Mouse (Mus musculus) kidney, postnatal 36 days (tissue): ENCODE data around the gene Asic2.

Experiments
- DNase-seq, 2 experiments: peaks; one replicate each; pipeline ENCODE4 v3.0.0; 2021 to 2022; ENCODE audit warnings: mixed read lengths in 2 of 2

Gene Asic2

DNA sequence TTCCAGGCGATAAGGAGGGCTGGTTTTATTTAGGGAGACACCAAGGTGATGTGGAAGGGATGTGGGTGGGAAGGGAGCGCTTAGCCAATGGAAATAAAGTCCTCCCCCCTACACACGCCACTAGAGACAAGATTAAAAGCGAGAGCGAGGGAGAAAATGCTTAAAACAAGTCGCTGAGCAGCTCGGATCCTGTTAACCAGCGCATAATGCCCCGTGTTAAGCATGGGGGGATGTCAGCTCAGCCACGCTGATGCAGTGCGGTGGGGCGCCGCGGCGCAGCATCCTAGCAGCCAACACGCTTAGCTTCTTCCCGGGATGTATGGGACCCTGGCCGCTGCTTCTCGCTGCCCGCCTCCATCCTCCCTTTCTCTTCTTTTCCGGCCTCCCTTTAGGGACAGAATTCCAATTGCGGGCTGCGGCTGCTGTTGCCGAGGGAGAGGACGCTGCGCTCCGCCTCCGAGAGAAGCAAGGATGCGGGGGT is at the start of gene Asic2:
Gene Asic2 (minus strand): TSS at position 57 of the 481 bp plus-strand sequence.
- no peak for DNase-seq

DNA sequence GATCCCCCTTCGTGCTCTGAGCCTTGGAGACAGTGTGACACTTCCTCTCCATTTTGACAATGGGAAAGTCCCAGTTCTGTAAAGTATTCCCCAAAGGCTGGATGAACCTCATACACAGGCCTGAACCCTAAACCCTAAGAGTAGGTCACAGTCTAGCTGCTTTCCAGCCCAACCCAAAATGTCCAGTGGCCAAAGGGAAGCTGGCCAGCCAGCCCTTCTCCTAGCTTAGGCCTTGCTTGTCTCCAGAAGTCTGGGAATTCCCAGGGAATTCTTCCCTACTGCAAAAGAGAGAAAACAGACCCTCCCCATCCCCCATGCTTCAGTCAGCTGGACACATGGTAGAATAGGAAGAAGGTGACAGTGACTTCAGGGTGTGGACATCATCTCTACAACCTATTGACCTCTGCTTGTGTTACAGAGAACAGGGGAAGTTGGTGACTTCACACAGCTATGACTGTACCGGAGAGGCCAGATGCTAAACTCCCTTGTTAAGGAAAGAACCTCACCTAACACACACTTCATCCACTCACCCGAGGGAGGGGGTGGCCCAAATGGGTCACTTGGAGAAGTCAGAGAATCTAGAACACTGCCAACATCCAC is 48.0 kb upstream of the Asic2 start:
- DNase-seq, result no peak

DNA sequence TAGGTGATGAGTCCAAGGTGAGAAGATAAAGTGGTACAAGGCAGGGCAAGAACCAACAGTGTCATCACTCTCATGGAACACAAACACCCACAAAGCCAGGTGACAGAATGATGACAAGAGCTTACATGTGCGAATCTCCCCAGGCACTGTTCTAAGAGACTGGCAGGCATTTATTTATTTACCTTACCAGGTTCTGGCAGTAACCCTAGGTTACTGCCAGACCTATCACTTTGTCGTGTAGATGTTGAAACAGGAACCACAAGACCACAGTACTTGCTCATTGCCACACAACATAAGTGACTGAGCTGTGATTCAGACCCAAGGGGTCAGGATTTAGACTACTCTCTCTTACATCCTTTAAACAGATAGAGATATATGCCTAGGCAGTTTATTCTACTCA is 46.8 kb upstream of the Asic2 start:
- no peak for DNase-seq

DNA sequence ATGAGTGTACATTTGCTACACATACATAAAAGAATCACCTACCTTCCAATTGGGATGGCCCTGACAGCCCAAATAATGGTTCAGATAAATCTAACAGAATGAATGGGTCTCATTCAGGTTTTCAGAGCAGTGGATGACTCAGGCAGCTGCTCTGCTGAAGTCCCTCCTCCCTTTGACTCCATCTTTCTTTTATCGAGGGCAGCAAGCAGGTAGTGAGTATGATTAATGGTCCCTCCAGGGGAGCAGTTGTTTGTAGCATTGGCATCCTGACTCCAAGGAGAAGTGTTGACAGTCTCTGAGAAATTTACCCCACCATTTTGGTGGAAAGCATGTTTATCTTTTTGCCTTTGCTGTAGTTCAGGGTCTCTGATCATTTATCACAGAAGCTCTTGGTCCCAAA is 45.5 kb upstream of the Asic2 start:
- no peak for DNase-seq

DNA sequence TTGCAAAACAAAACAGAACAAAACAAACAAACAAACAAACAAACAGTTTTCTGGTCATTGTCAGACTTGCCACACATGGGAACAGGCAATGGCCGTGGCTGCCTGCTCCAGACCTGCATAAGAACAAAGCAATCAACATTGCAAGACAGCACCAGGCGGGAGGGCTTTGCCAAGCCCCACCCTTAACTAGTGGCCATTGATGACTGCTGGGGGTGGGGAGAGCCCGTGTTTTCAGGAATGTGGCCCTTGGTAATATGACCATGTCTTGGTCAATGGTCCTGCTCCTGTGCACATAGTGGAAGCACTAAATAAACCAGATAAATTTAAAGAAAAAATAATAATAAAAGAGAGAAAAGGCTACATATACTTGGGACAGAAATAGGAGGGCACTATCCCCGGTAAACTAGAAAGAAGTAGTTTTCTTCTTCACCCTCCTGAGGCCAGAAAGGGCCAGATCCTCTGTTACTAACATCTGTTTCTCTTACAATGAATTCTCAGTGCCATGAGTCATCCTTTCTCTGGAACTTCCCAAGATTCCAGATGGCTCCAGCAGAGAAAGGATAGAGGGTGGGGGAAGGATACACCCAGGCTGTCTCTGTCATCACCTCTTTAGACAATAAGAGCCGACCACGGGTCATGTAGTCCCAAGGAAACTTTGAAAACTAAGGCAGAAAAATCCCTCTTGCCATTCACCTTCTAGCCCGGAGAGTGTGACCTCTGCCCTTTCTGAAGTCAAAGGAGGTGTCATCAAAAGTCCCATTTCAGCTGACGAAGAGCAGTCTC is 43.3 kb upstream of the Asic2 start:
- no peak for DNase-seq

DNA sequence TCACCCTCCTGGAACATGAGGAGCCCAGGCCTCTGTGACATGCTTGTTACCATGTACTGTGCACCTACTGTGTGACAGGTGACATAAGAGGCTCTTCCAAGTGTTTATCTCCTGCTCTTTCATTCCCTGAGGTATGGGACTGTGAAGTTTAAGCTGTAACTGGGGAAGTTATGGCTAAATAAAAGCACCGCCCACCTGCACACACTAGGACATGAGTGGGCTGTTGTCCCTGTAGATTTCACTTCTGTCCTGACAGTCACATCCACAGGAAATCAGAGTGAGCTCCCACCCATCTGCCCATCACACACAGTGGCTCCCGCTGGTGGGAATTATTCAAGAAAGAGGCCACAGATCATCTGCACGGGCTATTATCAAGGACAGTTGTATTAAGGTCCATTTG is 41.9 kb upstream of the Asic2 start:
- DNase-seq, result no peak

DNA sequence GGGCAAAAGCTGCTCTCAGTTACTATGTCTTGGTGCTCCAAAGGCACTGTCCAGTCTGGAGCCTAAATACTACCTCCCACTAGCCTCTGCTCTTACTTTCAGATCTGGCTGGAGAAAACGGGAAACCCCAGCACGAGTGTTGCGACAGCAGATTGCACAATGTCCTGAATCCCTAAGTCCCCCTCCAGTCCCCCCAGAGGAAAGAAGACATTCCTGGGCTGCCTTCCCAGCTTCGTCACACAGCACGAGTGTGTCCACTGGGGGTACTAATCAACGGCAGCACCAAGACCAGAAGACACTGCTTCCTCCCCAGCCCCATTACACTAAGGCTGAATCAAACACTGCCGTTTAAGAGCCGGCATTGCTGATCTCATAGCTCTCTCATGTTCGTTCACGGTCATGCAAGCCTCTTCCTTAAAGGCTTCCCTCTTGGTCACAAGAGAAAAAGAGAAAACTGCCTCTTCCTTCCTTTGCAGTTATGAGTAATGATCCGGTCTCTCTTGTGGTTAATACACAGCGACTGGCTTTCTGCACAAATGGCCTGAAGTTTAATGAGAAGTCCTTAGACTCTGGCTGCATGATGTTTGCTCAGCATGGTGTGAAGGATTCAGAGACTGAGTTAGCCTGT is 38.7 kb upstream of the Asic2 start:
- peak; percentile 61 to 67 for DNase-seq

DNA sequence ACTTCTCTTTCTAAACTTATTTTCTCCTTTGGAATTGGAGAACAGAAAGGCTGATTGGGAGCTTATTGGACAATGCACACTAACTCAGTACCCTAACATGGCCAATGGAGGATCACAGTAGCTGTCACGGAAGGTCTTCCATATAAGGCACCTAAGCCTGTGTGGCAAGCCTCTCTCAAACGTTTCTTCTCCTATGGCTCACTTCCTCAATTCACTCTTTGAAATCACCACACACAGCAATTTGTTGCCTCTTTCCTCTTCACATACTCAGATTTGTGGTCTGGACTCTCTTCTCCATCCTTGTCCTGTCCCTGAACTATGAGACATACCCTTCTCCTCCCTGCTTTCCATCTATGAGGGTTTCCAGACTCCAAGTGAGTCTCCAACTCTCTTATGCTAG is 36.6 kb upstream of the Asic2 start:
- DNase-seq, result no peak

DNA sequence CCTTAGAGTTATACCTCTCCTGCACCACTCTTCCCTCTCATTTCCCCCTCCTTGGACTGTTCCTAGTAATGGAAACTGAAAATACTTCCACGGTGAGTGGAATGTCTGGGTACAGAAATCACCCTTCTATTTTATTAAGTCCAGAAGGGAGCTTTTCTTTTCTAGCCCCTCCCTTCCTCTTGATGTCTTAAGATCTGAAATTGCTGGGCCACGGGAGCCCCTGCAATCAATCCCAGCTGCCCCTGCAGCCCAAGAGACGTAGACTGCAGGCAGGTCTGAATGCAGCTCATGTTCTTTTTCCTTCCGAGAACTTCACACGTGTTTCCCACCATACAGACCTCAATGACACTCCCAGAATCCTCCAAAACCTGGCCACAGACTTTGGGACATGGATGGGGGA is 32.3 kb upstream of the Asic2 start:
- DNase-seq, result no peak

DNA sequence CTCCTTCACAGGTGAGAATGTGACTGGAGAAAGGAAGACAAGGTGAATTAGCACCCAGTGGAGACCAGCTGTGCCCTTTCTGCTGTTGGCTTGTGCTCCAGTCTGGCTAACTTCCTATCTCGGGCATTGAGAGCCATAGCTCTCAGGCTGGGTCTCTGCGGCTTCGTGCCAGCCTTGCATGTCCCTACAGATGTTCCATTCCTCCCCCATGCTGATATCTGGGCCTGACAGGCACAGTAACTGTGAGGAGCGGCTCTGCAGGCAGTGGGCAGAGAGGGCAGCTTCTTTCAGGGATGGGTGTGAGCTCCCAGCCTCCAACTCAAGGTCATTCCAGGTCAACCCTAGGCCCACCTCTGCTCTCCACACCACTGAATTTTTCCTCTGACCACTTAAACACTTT is 31.2 kb upstream of the Asic2 start:
- DNase-seq, result no peak

DNA sequence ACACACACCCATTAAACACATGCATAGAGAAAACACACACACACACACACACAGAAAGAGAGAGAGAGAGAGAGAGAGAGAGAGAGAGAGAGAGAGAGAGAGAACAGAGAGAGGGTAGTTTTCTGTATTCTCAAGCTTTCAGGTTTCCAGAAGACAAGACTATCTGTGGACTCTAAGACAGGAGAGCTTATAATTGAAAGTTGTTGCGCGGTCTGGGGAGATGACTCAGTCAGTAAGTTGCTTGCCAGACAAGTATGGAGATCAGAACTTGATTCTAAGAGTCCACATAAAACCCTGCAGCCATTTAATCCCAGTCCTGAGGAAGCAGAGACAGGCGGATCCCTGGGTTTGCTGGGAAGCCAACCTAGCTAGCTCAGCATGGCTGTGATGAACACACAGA is 30.4 kb upstream of the Asic2 start:
- no peak for DNase-seq

DNA sequence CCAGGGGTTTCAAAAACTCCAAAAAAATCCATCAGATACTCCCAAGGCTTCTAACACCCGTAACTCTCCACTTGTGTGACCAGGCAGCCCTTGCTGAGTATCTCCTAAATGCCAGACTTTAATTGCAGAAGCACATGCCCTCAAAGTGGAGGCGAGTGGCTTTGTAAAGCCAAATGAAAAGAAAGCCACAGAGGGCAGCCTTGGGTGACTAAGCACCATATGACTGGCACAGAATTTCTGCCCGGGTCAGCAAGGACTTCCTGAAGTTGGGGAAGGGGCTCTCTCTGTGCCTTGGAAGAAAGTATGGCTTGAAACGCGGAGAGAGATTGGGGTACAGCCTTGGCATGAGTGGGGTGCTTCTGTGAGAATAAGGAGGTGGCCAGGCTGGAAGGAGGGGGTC is 28.8 kb upstream of the Asic2 start:
- DNase-seq, result no peak

DNA sequence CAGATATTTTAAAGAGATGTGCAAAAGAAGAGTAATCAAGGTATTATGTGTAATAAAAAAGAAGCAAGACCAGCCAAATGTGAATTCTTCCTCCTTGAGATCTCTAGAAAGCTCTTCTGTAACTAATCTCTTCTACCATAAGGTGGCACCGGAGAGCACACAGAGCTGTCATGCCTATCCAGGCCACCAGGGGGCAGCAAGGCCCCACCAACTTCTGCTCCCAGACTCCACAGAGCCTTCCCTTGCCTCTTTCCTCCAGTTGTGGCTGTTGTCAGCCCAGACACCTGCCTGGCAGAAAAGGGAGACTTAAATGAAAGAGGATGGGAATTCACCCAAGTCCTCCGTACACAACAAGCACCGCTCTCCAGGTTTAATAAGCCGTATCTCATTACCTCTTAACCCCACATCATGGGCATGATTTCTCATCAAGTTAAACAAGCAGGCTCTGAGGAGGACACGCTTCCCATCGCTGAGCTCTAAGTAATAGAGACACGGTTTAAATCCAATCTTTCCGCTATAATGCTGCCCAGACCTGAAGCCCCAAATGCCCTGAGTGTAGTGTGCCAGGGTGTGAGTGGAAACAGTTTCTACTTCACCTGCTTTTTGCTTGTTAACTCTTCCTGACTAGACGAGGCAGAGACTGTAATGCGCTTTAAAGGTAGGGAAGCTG is 28.1 kb upstream of the Asic2 start:
- DNase-seq, result peak; percentile 38 to 74

DNA sequence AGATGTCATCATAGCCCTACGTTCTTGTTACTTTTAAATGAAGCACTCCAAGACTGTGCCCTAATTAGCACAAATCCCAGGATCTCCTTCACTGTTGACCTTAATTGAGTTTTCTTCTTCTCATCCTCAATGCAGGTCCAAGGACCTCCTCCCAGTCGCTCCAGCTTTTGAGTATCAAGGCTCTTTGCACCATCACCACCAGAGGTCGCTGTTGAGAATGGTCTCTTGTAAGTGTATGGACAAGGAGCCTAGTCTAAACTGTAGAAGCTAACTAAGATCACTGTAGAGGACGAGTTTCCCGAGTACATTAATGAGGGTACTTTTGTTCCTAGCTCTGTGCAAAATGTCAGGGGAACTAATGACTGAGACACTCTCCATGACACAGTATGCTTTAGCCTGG is 14.9 kb upstream of the Asic2 start:
- DNase-seq, result peak; percentile 29 to 69

DNA sequence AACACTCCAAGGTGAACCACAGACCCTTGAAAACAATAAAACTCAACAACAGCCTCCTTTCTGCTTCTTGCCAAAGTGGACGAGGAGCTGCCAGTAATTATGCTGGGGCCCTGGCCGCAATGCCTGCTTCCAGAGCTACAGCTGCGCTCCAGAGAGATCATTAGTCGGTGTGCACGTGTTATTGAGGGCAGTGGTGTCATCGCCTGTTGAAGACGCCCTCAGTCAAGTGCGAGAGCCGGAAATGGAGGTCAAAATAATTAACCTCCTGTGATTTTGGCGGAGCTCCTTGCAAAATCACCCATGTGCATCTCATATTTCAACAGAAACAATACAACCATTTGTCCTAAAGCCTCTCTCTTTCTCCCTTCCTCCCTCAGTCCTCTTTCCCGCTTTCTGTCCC is 13.9 kb upstream of the Asic2 start:
- DNase-seq, result peak in 1 of 2 experiments; percentile 5

DNA sequence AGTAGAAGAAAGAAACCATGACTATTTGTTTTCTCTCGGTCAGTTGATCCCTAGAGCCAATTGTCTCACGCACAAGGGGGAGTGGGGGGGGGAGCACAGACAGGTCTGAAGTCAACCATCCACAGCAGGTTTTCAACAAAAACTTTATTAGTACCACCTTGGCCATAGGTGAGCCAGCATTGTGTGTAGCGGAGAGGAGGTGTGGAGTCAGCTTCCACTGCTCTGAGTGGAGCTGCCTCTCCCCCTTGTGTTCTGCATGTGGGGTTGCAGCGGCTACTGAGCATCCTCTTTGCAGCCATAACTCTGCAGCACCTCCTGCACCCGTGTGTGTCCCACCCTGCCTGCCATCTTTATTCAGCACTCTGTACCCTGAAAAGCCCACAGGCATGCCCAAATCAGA is 6.3 kb upstream of the Asic2 start:
- peak in 1 of 2 experiments; percentile 7 for DNase-seq

DNA sequence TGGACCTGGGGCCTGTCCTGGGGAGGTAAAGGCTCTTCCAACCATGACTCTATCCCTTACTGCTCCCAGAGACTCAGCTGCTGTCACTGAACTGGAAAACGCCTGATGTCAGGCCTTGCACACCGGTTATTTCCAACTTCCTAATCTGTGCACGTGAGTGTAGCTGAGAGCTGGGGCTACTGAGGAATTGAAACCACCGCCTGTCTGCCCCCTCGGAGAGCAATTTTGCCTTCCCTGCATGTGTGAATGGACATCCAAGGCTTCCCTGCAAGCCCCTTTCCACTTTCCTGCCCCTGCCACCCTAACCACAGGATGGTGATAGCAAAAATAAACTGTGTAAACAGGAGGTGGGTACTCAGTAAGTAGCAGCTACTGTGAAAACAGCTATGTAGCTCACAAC is 5.4 kb upstream of the Asic2 start:
- no peak for DNase-seq

DNA sequence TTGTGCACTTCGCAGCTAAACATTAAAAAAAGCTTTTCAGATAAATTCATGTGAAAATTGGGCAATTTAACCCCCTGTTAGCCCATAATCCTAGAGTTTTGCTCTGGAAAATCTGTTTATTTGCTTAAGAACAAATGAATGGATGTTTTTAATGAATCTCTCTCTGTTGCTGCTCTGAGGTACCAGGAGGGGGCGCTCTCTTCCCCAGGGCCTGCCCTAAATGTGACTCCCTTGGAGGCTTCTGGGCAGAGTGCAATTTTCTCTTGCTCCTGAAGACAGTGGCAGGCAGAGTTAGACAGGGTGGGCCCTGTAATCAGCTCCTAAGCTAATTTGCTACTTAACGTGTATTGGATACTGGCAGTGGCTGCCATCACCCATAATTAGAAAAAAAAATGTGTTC is 3.8 kb upstream of the Asic2 start:
- DNase-seq, result no peak

DNA sequence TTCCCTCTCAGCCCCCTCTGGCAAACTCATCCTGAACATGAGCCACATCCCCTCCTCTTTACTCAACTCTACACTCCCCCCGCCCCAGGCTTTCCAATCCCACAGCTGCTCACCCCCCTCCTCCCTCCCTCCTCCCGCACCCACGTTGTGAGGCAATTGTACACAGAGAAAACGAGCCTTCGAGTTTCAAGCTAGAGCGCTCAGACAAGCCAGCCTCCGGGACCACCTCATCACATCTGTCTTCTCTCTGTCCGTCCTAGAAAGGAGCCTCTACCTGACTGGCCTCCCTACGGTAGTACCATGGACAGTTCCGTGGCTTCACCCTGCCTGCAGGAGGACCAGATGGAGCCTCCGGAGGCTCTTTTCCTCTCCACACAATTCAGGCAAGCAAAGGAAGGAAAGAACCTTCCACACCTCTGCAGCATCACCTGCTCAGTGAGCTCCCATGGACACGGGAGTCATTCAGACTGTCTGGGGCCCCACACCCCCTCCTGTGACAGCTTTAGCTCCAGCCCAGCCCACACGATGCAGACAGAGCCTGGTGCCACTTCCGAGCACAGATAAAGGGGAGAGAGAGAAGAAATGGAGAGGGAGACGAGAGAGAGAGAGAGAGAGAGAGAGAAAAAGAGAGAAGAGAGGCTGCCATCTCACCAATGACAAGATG is 1.5 kb downstream of the Asic2 start:
- DNase-seq, result peak in 1 of 2 experiments; percentile 38

DNA sequence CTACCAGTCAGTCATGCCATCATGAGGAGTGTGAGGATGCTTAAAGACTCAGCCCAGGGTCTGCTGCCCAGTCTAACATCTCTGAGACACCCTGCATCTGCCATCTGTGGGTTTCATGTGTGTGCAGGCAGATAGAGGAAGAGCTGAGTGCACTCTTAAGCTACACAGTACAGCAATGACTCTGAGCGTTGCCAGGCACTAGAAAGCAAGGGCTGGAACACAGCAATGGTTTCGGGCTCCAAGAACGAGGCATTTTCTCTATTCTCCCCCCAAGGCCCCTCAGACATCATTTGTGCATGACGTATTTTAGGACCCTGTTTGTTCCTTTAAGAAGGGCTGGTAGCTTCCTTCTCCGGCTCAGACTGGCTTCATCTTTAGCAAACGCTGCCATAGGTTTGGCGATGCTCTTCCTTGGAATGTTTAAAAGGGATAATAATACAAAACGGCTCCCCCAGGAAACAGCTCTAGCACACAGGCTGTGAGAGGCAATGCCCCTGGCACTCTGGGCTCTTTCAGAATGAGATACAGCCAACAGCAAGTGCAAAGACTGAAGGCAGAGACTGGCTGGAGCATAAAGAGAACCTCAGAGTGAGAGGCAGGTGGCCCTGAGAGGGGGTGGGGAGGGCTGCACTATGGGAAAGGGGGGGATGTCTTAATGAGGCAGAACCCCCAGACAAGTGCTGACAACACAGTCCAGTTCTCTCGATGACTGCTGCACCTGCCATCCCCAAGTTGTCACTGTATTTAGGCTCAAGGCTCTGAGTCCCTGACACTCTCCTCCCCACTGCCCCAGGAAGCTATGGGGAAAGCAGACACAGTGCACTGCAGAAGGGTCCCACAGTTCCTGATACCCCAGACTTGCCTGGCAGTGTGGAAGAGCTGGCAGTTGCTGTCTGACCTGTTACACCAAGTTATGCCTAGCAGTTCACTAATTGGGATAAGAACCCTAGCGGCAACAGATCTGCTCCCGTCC is 2.3 kb downstream of the Asic2 start:
- DNase-seq, result no peak

DNA sequence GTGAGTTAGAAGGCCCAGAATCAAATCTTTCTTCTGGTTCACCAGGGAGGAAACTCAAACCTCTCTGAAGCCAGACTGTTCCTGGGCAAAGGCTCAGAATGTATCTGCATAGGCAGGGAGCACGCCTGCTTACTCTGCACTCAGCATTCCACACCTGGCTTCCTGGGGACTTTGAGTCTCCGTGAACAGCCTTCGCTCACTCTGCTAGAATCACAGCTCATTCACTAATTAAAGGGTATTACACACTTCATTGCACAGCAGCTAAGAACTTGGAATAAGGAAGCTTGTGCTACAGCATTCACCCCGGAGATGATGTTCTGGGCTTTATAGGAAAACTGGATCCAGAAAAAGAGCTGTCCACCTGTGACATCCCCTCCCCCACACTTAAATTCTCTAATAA is 3.7 kb downstream of the Asic2 start:
- no peak for DNase-seq

DNA sequence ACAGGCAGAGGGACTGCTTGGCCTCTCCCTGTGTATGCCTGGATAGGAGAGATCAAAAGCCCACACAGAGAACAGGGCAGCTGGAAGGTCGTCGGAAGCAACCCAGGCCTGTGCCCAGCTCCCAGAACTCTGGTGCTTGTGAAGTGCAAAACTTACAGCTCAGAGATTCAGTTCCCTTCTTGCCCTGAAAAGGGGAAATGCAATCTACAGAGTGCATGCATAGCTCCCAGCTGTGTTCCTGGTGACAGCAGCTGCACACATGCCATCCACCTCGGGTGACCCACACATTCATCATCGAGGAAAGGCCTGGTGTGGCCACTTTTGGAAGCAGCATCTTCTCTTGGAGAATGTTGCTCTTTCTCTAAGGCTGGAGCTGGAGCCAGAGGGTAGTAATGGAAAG is 13.9 kb downstream of the Asic2 start:
- no peak for DNase-seq
